Mouse (Mus musculus): ENCODE results near the gene Pgm2. TPM values are rescaled to one million over a fixed set of nuclear protein-coding genes. Genes with fewer than 3 reads are reported as not detected.

The Pgm2 gene
- polyA plus RNA-seq, 1 experiment from 2014 or later: 37.6 TPM

GRCm38 (mm10) chr5:64062882-64063621 lies 29.7 kb upstream of the Pgm2 start:
- Histone ChIP-seq H3K9ac (no peak overlapping the region), H3K4me3 (no peak overlapping the region), H3K4me2 (replicated peaks) (no peak overlapping the region), H3K27ac (no peak overlapping the region), H3K36me3 (no peaks in the 10 kb centered on the region), H3K27me3 (no peaks in the 10 kb centered on the region), H3K9me3 (no peaks in the 10 kb centered on the region), H3K4me1 (no peaks in the 10 kb centered on the region)
- WGBS: 79% methylated on average over 4 of the region's 4 CpGs
- ATAC-seq (ENCODE audit: insufficient number of reproducible peaks, insufficient read depth, low FRiP score, low TSS enrichment): no peak

- no peak for ATAC-seq (ENCODE audit: insufficient number of reproducible peaks, insufficient read depth, low FRiP score, low TSS enrichment)
- no peaks in the 10 kb centered on the region for H3K9me3 ChIP-seq
- 79% methylated on average over 11 of the region's 11 CpGs for WGBS
Measured at GRCm38 (mm10) chr5:64063622-64064355, 29.0 kb upstream of the Pgm2 start.

GRCm38 (mm10) chr5:64064401-64064800 lies 28.3 kb upstream of the Pgm2 start:
- Histone ChIP-seq H3K4me1 (no peaks in the 10 kb centered on the region), H3K4me3 (no peak overlapping the region), H3K36me3 (no peaks in the 10 kb centered on the region), H3K27ac (no peak overlapping the region), H3K4me2 (replicated peaks) (no peak overlapping the region), H3K9me3 (no peaks in the 10 kb centered on the region), H3K27me3 (no peaks in the 10 kb centered on the region), H3K9ac (no peak overlapping the region)
- 81% methylated on average over 3 of the region's 3 CpGs for WGBS
- no peak for ATAC-seq (ENCODE audit: insufficient number of reproducible peaks, insufficient read depth, low FRiP score, low TSS enrichment)

More at GRCm38 (mm10) chr5:64063622-64064355, 29.0 kb upstream of the Pgm2 start:
- no peak overlapping the region for H3K4me2 ChIP-seq (replicated peaks)
- no peak overlapping the region for H3K27ac ChIP-seq
- no peaks in the 10 kb centered on the region for H3K4me1 ChIP-seq
- no peak overlapping the region for H3K9ac ChIP-seq
- H3K36me3 ChIP-seq: no peaks in the 10 kb centered on the region
- H3K27me3 ChIP-seq: no peaks in the 10 kb centered on the region
- no peak overlapping the region for H3K4me3 ChIP-seq

- Histone ChIP-seq H3K4me2 (replicated peaks) (no peak overlapping the region), H3K36me3 (no peaks in the 10 kb centered on the region), H3K4me3 (no peak overlapping the region), H3K4me1 (no peaks in the 10 kb centered on the region), H3K27me3 (no peaks in the 10 kb centered on the region), H3K27ac (no peak overlapping the region), H3K9me3 (no peaks in the 10 kb centered on the region), H3K9ac (no peak overlapping the region)
- no peak for ATAC-seq (ENCODE audit: insufficient number of reproducible peaks, insufficient read depth, low FRiP score, low TSS enrichment)
- 75% methylated on average over 6 of the region's 6 CpGs for WGBS
Measured at GRCm38 (mm10) chr5:64065497-64066046, 27.2 kb upstream of the Pgm2 start.

GRCm38 (mm10) chr5:64066159-64066558 lies 26.6 kb upstream of the Pgm2 start:
- WGBS: 69% methylated on average over 2 of the region's 2 CpGs

GRCm38 (mm10) chr5:64067576-64067975 lies 25.2 kb upstream of the Pgm2 start:
- Histone ChIP-seq H3K4me2 (replicated peaks) (no peak overlapping the region), H3K4me1 (no peaks in the 10 kb centered on the region), H3K27me3 (no peaks in the 10 kb centered on the region), H3K4me3 (no peak overlapping the region), H3K27ac (no peak overlapping the region), H3K36me3 (no peaks in the 10 kb centered on the region), H3K9ac (no peak overlapping the region), H3K9me3 (no peaks in the 10 kb centered on the region)
- 86% methylated on average over 2 of the region's 2 CpGs for WGBS
- ATAC-seq (ENCODE audit: insufficient number of reproducible peaks, insufficient read depth, low FRiP score, low TSS enrichment): no peak

More at GRCm38 (mm10) chr5:64066159-64066558, 26.6 kb upstream of the Pgm2 start:
- no peak overlapping the region for H3K4me3 ChIP-seq
- no peaks in the 10 kb centered on the region for H3K36me3 ChIP-seq
- H3K4me1 ChIP-seq: no peaks in the 10 kb centered on the region
- no peak overlapping the region for H3K27ac ChIP-seq
- ATAC-seq (ENCODE audit: insufficient number of reproducible peaks, insufficient read depth, low FRiP score, low TSS enrichment): no peak
- H3K9me3 ChIP-seq: no peaks in the 10 kb centered on the region
- no peaks in the 10 kb centered on the region for H3K27me3 ChIP-seq
- no peak overlapping the region for H3K4me2 ChIP-seq (replicated peaks)
- no peak overlapping the region for H3K9ac ChIP-seq

- H3K27me3 ChIP-seq: no peaks in the 10 kb centered on the region
- no peaks in the 10 kb centered on the region for H3K9me3 ChIP-seq
- no peak overlapping the region for H3K9ac ChIP-seq
- peak; percentile 87; the same call in 1 of the 2 replicates for ATAC-seq (ENCODE audit: insufficient number of reproducible peaks, insufficient read depth, low FRiP score, low TSS enrichment)
- no peak overlapping the region for H3K27ac ChIP-seq
- WGBS: 26% methylated on average over 4 of the region's 4 CpGs
- no peak overlapping the region for H3K4me2 ChIP-seq (replicated peaks)
- no peaks in the 10 kb centered on the region for H3K36me3 ChIP-seq
- H3K4me1 ChIP-seq: no peaks in the 10 kb centered on the region
- no peak overlapping the region for H3K4me3 ChIP-seq
Measured at GRCm38 (mm10) chr5:64070081-64070673, 22.6 kb upstream of the Pgm2 start.

GRCm38 (mm10) chr5:64070742-64071476 lies 21.8 kb upstream of the Pgm2 start:
- ATAC-seq (ENCODE audit: insufficient number of reproducible peaks, insufficient read depth, low FRiP score, low TSS enrichment): no peak
- H3K4me1 ChIP-seq: no peaks in the 10 kb centered on the region
- H3K36me3 ChIP-seq: no peaks in the 10 kb centered on the region
- no peak overlapping the region for H3K27ac ChIP-seq
- H3K27me3 ChIP-seq: no peaks in the 10 kb centered on the region
- H3K9me3 ChIP-seq: no peaks in the 10 kb centered on the region
- 67% methylated on average over 2 of the region's 2 CpGs for WGBS
- no peak overlapping the region for H3K9ac ChIP-seq
- H3K4me3 ChIP-seq: no peak overlapping the region
- H3K4me2 ChIP-seq (replicated peaks): no peak overlapping the region

GRCm38 (mm10) chr5:64074455-64074854 lies 18.3 kb upstream of the Pgm2 start:
- no peaks in the 10 kb centered on the region for H3K9me3 ChIP-seq
- ATAC-seq (ENCODE audit: insufficient number of reproducible peaks, insufficient read depth, low FRiP score, low TSS enrichment): no peak
- H3K27me3 ChIP-seq: no peaks in the 10 kb centered on the region
- no peak overlapping the region for H3K4me2 ChIP-seq (replicated peaks)
- no peak overlapping the region for H3K27ac ChIP-seq
- H3K4me1 ChIP-seq: peaks cover 3% of the 10 kb centered on the region; the same call in 1 of the 2 replicates
- no peak overlapping the region for H3K9ac ChIP-seq
- WGBS: 94% methylated on average over 3 of the region's 3 CpGs
- H3K36me3 ChIP-seq: no peaks in the 10 kb centered on the region
- no peak overlapping the region for H3K4me3 ChIP-seq

- H3K36me3 ChIP-seq: no peaks in the 10 kb centered on the region
- H3K4me1 ChIP-seq: peaks cover 3% of the 10 kb centered on the region; the same call in 1 of the 2 replicates
- no peak overlapping the region for H3K4me2 ChIP-seq (replicated peaks)
- no peak overlapping the region for H3K27ac ChIP-seq
- no peaks in the 10 kb centered on the region for H3K9me3 ChIP-seq
- H3K27me3 ChIP-seq: no peaks in the 10 kb centered on the region
- no peak overlapping the region for H3K9ac ChIP-seq
- ATAC-seq (ENCODE audit: insufficient number of reproducible peaks, insufficient read depth, low FRiP score, low TSS enrichment): no peak
- WGBS: 50% methylated on average over 3 of the region's 3 CpGs
- H3K4me3 ChIP-seq: no peak overlapping the region
Measured at GRCm38 (mm10) chr5:64075506-64075905, 17.2 kb upstream of the Pgm2 start.

- Histone ChIP-seq H3K27ac (no peak overlapping the region), H3K4me3 (no peak overlapping the region), H3K9me3 (no peaks in the 10 kb centered on the region), H3K36me3 (no peaks in the 10 kb centered on the region), H3K9ac (no peak overlapping the region), H3K4me1 (peaks cover 3% of the 10 kb centered on the region; the same call in 1 of the 2 replicates), H3K27me3 (no peaks in the 10 kb centered on the region), H3K4me2 (replicated peaks) (no peak overlapping the region)
- no peak for ATAC-seq (ENCODE audit: insufficient number of reproducible peaks, insufficient read depth, low FRiP score, low TSS enrichment)
- WGBS: 86% methylated on average over 4 of the region's 4 CpGs
Measured at GRCm38 (mm10) chr5:64077353-64077752, 15.4 kb upstream of the Pgm2 start.
